Mouse (Mus musculus) heart, embryonic 14.5 days (tissue): ENCODE measurements around the gene Hoxb3. TPM values are rescaled to one million over a fixed set of nuclear protein-coding genes. Genes with fewer than 3 reads are reported as not detected.

Experiments
- ATAC-seq: fragments of 200-750 bp; cut with Nextera tagmentation; 2 replicates; pipeline ENCODE4 v1.8.0; 2017; ENCODE audit warnings: low read depth, moderate TSS enrichment; ENCODE audit not compliant: insufficient number of reproducible peaks, insufficient read depth, low FRiP score
- H3K27ac ChIP-seq, 2 experiments: fragments of 200-500 bp in 1 of 2; fragments of 300-500 bp in 1 of 2; sonication (generic) in 1 of 2; replicated peaks in 1 of 2; 2 replicates each; pipeline ENCODE4 v1.5.1; 2012 to 2014; ENCODE audit warnings: low read depth in 2 of 2, low read length in 2 of 2, control low read depth in 1 of 2, mild to moderate bottlenecking in 1 of 2, mixed read lengths in 1 of 2; ENCODE audit not compliant: control insufficient read depth in 1 of 2, insufficient read depth in 1 of 2
- H3K27me3 ChIP-seq: fragments of 300-500 bp; sonication (generic); 2 replicates; pipeline ENCODE4 v1.6.1; 2014; ENCODE audit warnings: mild to moderate bottlenecking, low read length, control low read depth; ENCODE audit not compliant: control insufficient read depth, insufficient read depth
- H3K36me3 ChIP-seq: fragments of 300-500 bp; sonication (generic); 2 replicates; pipeline ENCODE4 v1.6.1; 2014; ENCODE audit warnings: mild to moderate bottlenecking, control low read depth, low read length, mixed read lengths; ENCODE audit not compliant: control insufficient read depth, insufficient read depth
- H3K4me1 ChIP-seq, 2 experiments: fragments of 200-500 bp in 1 of 2; fragments of 300-500 bp in 1 of 2; sonication (generic) in 1 of 2; 2 replicates each; pipeline ENCODE4 v1.6.1; 2012 to 2014; ENCODE audit warnings: low read length in 2 of 2, control low read depth in 1 of 2, mixed read lengths in 1 of 2; ENCODE audit not compliant: control insufficient read depth in 2 of 2, insufficient read depth in 2 of 2
- H3K4me2 ChIP-seq: fragments of 300-500 bp; sonication (generic); 2 replicates; pipeline ENCODE4 v1.6.1; 2014; ENCODE audit warnings: mild to moderate bottlenecking, low read length
- H3K4me3 ChIP-seq, 2 experiments: fragments of 200-500 bp in 1 of 2; fragments of 300-500 bp in 1 of 2; sonication (generic) in 1 of 2; 2 replicates each; pipeline ENCODE4 v1.5.1; 2012 to 2014; ENCODE audit warnings: low read length in 2 of 2, mild to moderate bottlenecking in 2 of 2, control low read depth in 1 of 2, low read depth in 1 of 2, moderate library complexity in 1 of 2; ENCODE audit not compliant: control insufficient read depth in 1 of 2, insufficient read depth in 1 of 2
- H3K9ac ChIP-seq: fragments of 300-500 bp; sonication (generic); 2 replicates; pipeline ENCODE4 v1.6.1; 2014; ENCODE audit warnings: mild to moderate bottlenecking, low read length
- H3K9me3 ChIP-seq: fragments of 300-500 bp; sonication (generic); 2 replicates; pipeline ENCODE4 v1.6.1; 2016; ENCODE audit warnings: low read length, control low read depth; ENCODE audit not compliant: control insufficient read depth
- WGBS: fragments of 180-500 bp; shearing (Covaris S2); extraction: QIAGEN DNeasy Blood & Tissue Kit; methylation state at CpG from one replicate; pipeline ENCODE4 v1.1.7; 2014; 5-methylcytosine and 5-hydroxymethylcytosine counted together
- polyA plus RNA-seq: library from polyadenylated mRNA; unstranded; fragments of >200 nt; fragmentation: Nextera tagmentation; extraction: Ambion mirVana; gene quantifications from 2 replicates; pipeline ENCODE4 v1.2.1, GENCODE M21; 2014

The Hoxb3 gene
- polyA plus RNA-seq, 1 experiment from 2014 or later = 0.31 TPM

- Histone ChIP-seq H3K9ac (no peak overlapping the region), H3K27me3 (peaks cover 99% of the 10 kb centered on the region), H3K36me3 (no peaks in the 10 kb centered on the region), H3K4me1 (no peaks in the 10 kb centered on the region), H3K4me3 (no peak overlapping the region), H3K27ac (no peak overlapping the region), H3K4me2 (no peak overlapping the region), H3K9me3 (no peaks in the 10 kb centered on the region)
- 6% methylated on average over 22 of the region's 22 CpGs for WGBS
- ATAC-seq = no peak
Observed at GRCm38 (mm10) chr11:96325747-96326212, 2.7 kb downstream of the Hoxb3 start.

GRCm38 (mm10) chr11:96326705-96327104 is 3.6 kb downstream of the Hoxb3 start:
- Histone ChIP-seq H3K36me3 (no peaks in the 10 kb centered on the region), H3K4me1 (no peaks in the 10 kb centered on the region), H3K9me3 (no peaks in the 10 kb centered on the region), H3K27me3 (peaks cover 99% of the 10 kb centered on the region), H3K4me3 (no peak overlapping the region), H3K4me2 (no peak overlapping the region), H3K9ac (no peak overlapping the region), H3K27ac (no peak overlapping the region)
- WGBS = 5% methylated on average over 12 of the region's 12 CpGs
- no peak for ATAC-seq

DNA sequence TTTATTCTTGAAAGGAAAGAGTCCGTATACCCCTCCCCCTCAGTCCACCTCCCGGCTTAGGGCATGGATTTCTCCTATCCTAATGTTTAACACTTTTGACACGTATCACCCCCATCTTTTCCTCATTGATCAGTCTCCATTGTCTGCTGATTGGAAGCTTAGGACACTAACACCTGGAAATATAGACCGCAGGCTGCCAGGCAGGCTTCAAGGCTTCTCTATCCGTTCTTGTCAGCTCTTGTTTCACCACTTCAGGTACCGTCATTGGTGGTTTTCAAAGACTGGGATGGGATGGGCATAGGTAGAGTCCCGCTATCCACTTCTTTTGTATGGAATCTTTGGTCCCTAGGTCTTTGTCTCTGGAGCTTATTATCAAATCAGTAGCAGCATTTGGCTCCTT is 4.0 kb downstream of the Hoxb3 start:
- no peaks in the 10 kb centered on the region for H3K36me3 ChIP-seq
- no peak overlapping the region for H3K4me2 ChIP-seq
- H3K9ac ChIP-seq = no peak overlapping the region
- ATAC-seq = no peak
- H3K27me3 ChIP-seq = peaks cover 99% of the 10 kb centered on the region
- H3K4me3 ChIP-seq = no peak overlapping the region
- 10% methylated on average over 7 of the region's 7 CpGs for WGBS
- no peaks in the 10 kb centered on the region for H3K9me3 ChIP-seq
- no peak overlapping the region for H3K27ac ChIP-seq
- no peaks in the 10 kb centered on the region for H3K4me1 ChIP-seq

GRCm38 (mm10) chr11:96327750-96328149 is 4.6 kb downstream of the Hoxb3 start:
- H3K9me3 ChIP-seq = no peaks in the 10 kb centered on the region
- WGBS = 14% methylated on average over 5 of the region's 5 CpGs
- H3K36me3 ChIP-seq = no peaks in the 10 kb centered on the region
- no peak overlapping the region for H3K4me2 ChIP-seq
- H3K27me3 ChIP-seq = peaks cover 99% of the 10 kb centered on the region
- no peak overlapping the region for H3K27ac ChIP-seq
- H3K4me1 ChIP-seq = peaks cover 0 to 3% of the 10 kb centered on the region in 2 experiments; a peak in 1 of 4 replicates
- ATAC-seq = no peak
- H3K4me3 ChIP-seq = no peak overlapping the region
- H3K9ac ChIP-seq = no peak overlapping the region

GRCm38 (mm10) chr11:96328605-96329004 is 5.5 kb downstream of the Hoxb3 start:
- ATAC-seq = no peak
- no peaks in the 10 kb centered on the region for H3K9me3 ChIP-seq
- 13% methylated on average over 8 of the region's 8 CpGs for WGBS
- no peak overlapping the region for H3K4me3 ChIP-seq
- H3K27me3 ChIP-seq = peaks cover 99% of the 10 kb centered on the region
- peaks cover 0 to 3% of the 10 kb centered on the region in 2 experiments; a peak in 1 of 4 replicates for H3K4me1 ChIP-seq
- H3K27ac ChIP-seq = no peak overlapping the region
- no peaks in the 10 kb centered on the region for H3K36me3 ChIP-seq
- H3K4me2 ChIP-seq = no peak overlapping the region
- H3K9ac ChIP-seq = no peak overlapping the region

DNA sequence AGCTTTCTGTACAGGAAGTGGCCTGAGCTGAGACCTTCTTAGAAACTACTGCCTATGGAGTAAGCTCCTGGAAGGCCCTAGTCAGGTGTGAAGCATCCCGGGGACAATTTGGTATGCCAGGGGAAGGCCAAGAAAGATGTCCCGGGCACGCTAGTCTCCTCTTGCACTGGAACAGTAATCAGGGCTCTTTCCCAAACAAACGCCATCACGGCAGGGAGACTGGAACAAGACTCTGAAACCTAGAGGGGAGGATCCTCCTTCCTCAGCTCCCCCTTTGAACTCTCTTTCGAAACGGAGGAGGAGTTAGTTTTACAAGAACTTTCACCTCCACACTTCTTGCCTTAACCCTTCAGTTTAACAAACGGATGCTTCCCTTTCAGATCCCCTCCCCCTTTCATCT is 9.0 kb downstream of the Hoxb3 start:
- Histone ChIP-seq H3K4me2 (peak overlapping the region; percentile 49; the same call in 1 of the 2 replicates), H3K27me3 (peaks cover 100% of the 10 kb centered on the region), H3K27ac (no peak overlapping the region), H3K4me3 (no peak overlapping the region), H3K4me1 (peaks cover 0 to 3% of the 10 kb centered on the region in 2 experiments; a peak in 1 of 4 replicates), H3K36me3 (no peaks in the 10 kb centered on the region), H3K9ac (no peak overlapping the region), H3K9me3 (no peaks in the 10 kb centered on the region)
- ATAC-seq = no peak
- WGBS = 4% methylated on average over 8 of the region's 8 CpGs

DNA sequence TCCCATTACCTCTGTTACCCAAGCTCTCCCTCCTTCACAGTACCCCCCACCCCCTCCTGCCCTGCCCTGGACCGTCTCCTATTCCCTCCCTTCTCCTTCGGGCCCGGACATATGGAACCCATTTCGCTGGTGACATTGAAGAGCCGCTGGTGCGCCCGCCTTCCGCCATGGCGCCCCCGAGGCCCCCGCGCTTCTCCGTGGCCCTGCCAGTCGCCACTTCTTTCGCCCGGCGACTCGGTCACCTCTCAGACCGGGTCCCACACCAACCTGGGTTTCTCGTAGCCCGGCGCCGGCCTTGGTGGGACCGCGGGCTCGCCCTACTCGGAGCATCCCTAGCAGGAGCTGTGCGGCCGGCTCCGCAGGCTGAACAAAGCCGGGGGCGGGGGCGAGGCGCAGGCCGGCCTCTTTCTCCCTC is 9.5 kb downstream of the Hoxb3 start:
- no peak for ATAC-seq
- H3K9me3 ChIP-seq = no peaks in the 10 kb centered on the region
- H3K36me3 ChIP-seq = no peaks in the 10 kb centered on the region
- H3K4me2 ChIP-seq = peak overlapping the region; percentile 49
- peak overlapping the region; percentile 42 for H3K9ac ChIP-seq
- no peak overlapping the region for H3K27ac ChIP-seq
- H3K4me3 ChIP-seq = peak overlapping the region; percentile 30 to 33
- peaks cover 100% of the 10 kb centered on the region for H3K27me3 ChIP-seq
- WGBS = 2% methylated on average over 35 of the region's 35 CpGs
- peaks cover 0 to 3% of the 10 kb centered on the region in 2 experiments; a peak in 1 of 4 replicates for H3K4me1 ChIP-seq
